ENCODE assay signal across 10 mouse cellular contexts in genomic region chr11:96240211-96240610, GRCm38 (mm10). TPM values are rescaled to one million over a fixed set of nuclear protein-coding genes. Genes with fewer than 3 reads are reported as not detected.
A peak's percentile ranks its signal among the peaks of the same experiment; 100 is the strongest.
DNase-seq lines count a peak whose midpoint lies in the region; ATAC-seq and TF ChIP-seq lines count a peak whose summit lies in the region.
"Had no signal": no experiment of that assay in that cellular context is flagged by ENCODE, and none has a peak within 500 bp of the region (broad histone marks: within the 10 kb centered on the region; RNA-seq: fewer than 3 reads in every experiment).

No protein-coding gene starts in this region.

- no peak overlapping the region for H3K4me2 ChIP-seq in kidney, embryonic 16.5 days (replicated peaks; ENCODE audit: low read depth, low read length)
- no peak overlapping the region for H3K4me2 ChIP-seq in neural tube, embryonic 11.5 days (ENCODE audit: low read depth)

- no peak for TF ChIP-seq POLR2A in kidney, adult 2 months (IDR thresholded peaks at IDR 0.05; ENCODE audit: low read depth, low read length)

- DNase-seq in kidney, adult 2 months = peak; percentile 68
- peak; percentile 38 for DNase-seq in G1E (ENCODE audit: low spot score)
- peak; percentile 27 to 50 for DNase-seq in cerebellum, postnatal 25 days
- peak; percentile 77 to 82 for DNase-seq in kidney, postnatal 4 days
- peak; percentile 66 for DNase-seq in neural tube, embryonic 11.5 days (ENCODE audit: low spot score)

- ATAC-seq in kidney, embryonic 16.5 days (ENCODE audit: low FRiP score, low TSS enrichment) = no peak
- no peak for ATAC-seq in G1E (ENCODE audit: extremely low read depth, insufficient number of reproducible peaks, low FRiP score, poor library complexity, severe bottlenecking)
- no peak for ATAC-seq in neural tube, embryonic 11.5 days (ENCODE audit: insufficient read depth, low FRiP score, low TSS enrichment)
- ATAC-seq in inflammation-experienced regulatory T-cells, adult 6 months = no peak

- H3K4me3 ChIP-seq in kidney, adult 2 months (ENCODE audit: insufficient read depth, low read depth, low read length) = no peak overlapping the region
- no peak overlapping the region for H3K4me3 ChIP-seq in kidney, embryonic 16.5 days (ENCODE audit: low read length)
- H3K4me3 ChIP-seq in C2C12 (ENCODE audit: insufficient read depth, poor library complexity, severe bottlenecking) (no peak overlapping the region), G1E (ENCODE audit: low read depth, low read length) (no peak overlapping the region)
- H3K4me3 ChIP-seq in neural tube, embryonic 11.5 days (ENCODE audit: low read depth, low read length) = no peak overlapping the region
- H3K4me3 ChIP-seq: myocyte had no signal

- H3K9ac ChIP-seq in kidney, embryonic 16.5 days (replicated peaks; ENCODE audit: low read length) = no peak overlapping the region
- H3K9ac ChIP-seq in neural tube, embryonic 11.5 days (ENCODE audit: low read length) = no peak overlapping the region

- no peaks in the 10 kb centered on the region for H3K79me2 ChIP-seq in C2C12 (ENCODE audit: control insufficient read depth, insufficient read depth)

- H3K79me3 ChIP-seq in C2C12 (ENCODE audit: low read depth) = no peaks in the 10 kb centered on the region

- no peaks in the 10 kb centered on the region for H3K27me3 ChIP-seq in kidney, adult 2 months (replicated peaks; ENCODE audit: control insufficient read depth, insufficient read depth, low read length)
- H3K27me3 ChIP-seq in kidney, embryonic 16.5 days (ENCODE audit: insufficient read depth, low read length) = peaks cover 3% of the 10 kb centered on the region; the same call in 1 of the 2 replicates
- H3K27me3 ChIP-seq in C2C12 (ENCODE audit: control insufficient read depth, insufficient read depth, insufficient read length) = peaks cover 16% of the 10 kb centered on the region
- peaks cover 13% of the 10 kb centered on the region for H3K27me3 ChIP-seq in G1E (ENCODE audit: insufficient read depth, low read length)
- H3K27me3 ChIP-seq in neural tube, embryonic 11.5 days (ENCODE audit: control insufficient read depth, insufficient read depth, low read length) = no peaks in the 10 kb centered on the region

- WGBS in kidney, adult 2 months = 3% methylated on average over 7 of the region's 7 CpGs
- WGBS in kidney, embryonic 16.5 days = 2% methylated on average over 7 of the region's 7 CpGs
- under 1% methylated on average over 7 of the region's 7 CpGs for WGBS in neural tube, embryonic 11.5 days

- H3K27ac ChIP-seq in kidney, adult 2 months (ENCODE audit: insufficient read depth, low read depth, low read length) = no peak overlapping the region
- H3K27ac ChIP-seq in kidney, embryonic 16.5 days (ENCODE audit: low read length) = no peak overlapping the region
- no peak overlapping the region for H3K27ac ChIP-seq in neural tube, embryonic 11.5 days (ENCODE audit: low read depth, low read length)

- no peaks in the 10 kb centered on the region for H3K9me3 ChIP-seq in kidney, embryonic 16.5 days (ENCODE audit: low read length)
- H3K9me3 ChIP-seq in G1E (replicated peaks) = no peaks in the 10 kb centered on the region
- no peaks in the 10 kb centered on the region for H3K9me3 ChIP-seq in neural tube, embryonic 11.5 days (ENCODE audit: control insufficient read depth, low read length)

- no peaks in the 10 kb centered on the region for H3K36me3 ChIP-seq in kidney, adult 2 months (ENCODE audit: control insufficient read depth, insufficient read depth, low read length)
- H3K36me3 ChIP-seq in kidney, embryonic 16.5 days (ENCODE audit: insufficient read depth, low read length) = no peaks in the 10 kb centered on the region
- H3K36me3 ChIP-seq in C2C12 (ENCODE audit: control insufficient read depth, insufficient read depth) (no peaks in the 10 kb centered on the region), G1E (replicated peaks) (no peaks in the 10 kb centered on the region)
- no peaks in the 10 kb centered on the region for H3K36me3 ChIP-seq in neural tube, embryonic 11.5 days (ENCODE audit: control insufficient read depth, insufficient read depth, low read length)

- no peak overlapping the region for H3ac ChIP-seq in C2C12 (ENCODE audit: control insufficient read depth, insufficient read length, low read depth)

- peak; percentile 88 for TF ChIP-seq CTCF in kidney, adult 2 months (conservative IDR thresholded peaks at IDR 0.05; ENCODE audit: insufficient read depth, insufficient read length, low read depth, low read length)
- peak; percentile 54 for TF ChIP-seq CTCF in C2C12 (IDR thresholded peaks at IDR 0.05; ENCODE audit: control insufficient read depth, insufficient read depth, insufficient read length)
- TF ChIP-seq CTCF in G1E (IDR thresholded peaks at IDR 0.05; ENCODE audit: low read depth, low read length) = peak; percentile 61

- no peaks in the 10 kb centered on the region for H3K4me1 ChIP-seq in kidney, adult 2 months (ENCODE audit: control insufficient read depth, insufficient read depth, low read length)
- H3K4me1 ChIP-seq in kidney, embryonic 16.5 days (ENCODE audit: insufficient read depth, low read length) = 0 out of 2 replicates have a peak, but pooled peaks cover 3% of the 10 kb centered on the region
- peaks cover 2% of the 10 kb centered on the region; the same call in 1 of the 2 replicates for H3K4me1 ChIP-seq in G1E (ENCODE audit: insufficient read depth, low read depth, low read length)
- H3K4me1 ChIP-seq in neural tube, embryonic 11.5 days (ENCODE audit: control insufficient read depth, insufficient read depth, low read length) = no peaks in the 10 kb centered on the region

TF ChIP-seq in C2C12, 6 proteins besides CTCF, POLR2A, EP300 and RAD21:
- no peak for TF ChIP-seq CEBPB (IDR thresholded peaks at IDR 0.05; ENCODE audit: low read depth)
- no peak for TF ChIP-seq MYOD1 (IDR thresholded peaks at IDR 0.05; ENCODE audit: control insufficient read depth, insufficient read length, low read depth)
- no peak for TF ChIP-seq USF1 (IDR thresholded peaks at IDR 0.05; ENCODE audit: low read depth)
- TF ChIP-seq FOSL1 (IDR thresholded peaks at IDR 0.05; ENCODE audit: insufficient read depth, low read length, poor library complexity, severe bottlenecking) = no peak
- no peak for TF ChIP-seq MYOG (IDR thresholded peaks at IDR 0.05; ENCODE audit: control insufficient read depth, extremely low read depth, insufficient read length)
- TF ChIP-seq MAX (IDR thresholded peaks at IDR 0.05) = no peak

RNA-seq across cellular contexts. Expression of gene Hoxb9, which starts 31.0 kb away (rescaled TPM):
- 27.8 and 29.6 TPM in 2 replicates for polyA plus RNA-seq in kidney, adult 2 months (2012; rRNA removed)
- polyA plus RNA-seq in kidney, embryonic 16.5 days (2015; fragmentation: Nextera tagmentation; extraction: Ambion mirVana) = 21.5 and 24.5 TPM in 2 replicates
- polyA plus RNA-seq in C2C12 (2012; fragmentation: generic; extraction: Trizol) (not detected), G1E (2012) (not detected in 2 replicates)
- total RNA-seq in G1E (2014; fragmentation: Nextera tagmentation) (not detected in 2 replicates), G1E (2017) (not detected in 2 replicates)
- polyA plus RNA-seq in neural tube, embryonic 11.5 days (2014; fragmentation: Nextera tagmentation; extraction: Ambion mirVana) = 60.7 and 67.9 TPM in 2 replicates
- polyA plus RNA-seq in inflammation-experienced regulatory T-cells, adult 6 months (2017; shearing (Covaris generic)) = not detected

RNA-seq across cellular contexts. Expression of gene Hoxb8, which starts 41.5 kb away (rescaled TPM):
- polyA plus RNA-seq in kidney, adult 2 months (2012; rRNA removed) = 51.7 and 69.9 TPM in 2 replicates
- 9.5 and 12.9 TPM in 2 replicates for polyA plus RNA-seq in kidney, embryonic 16.5 days (2015; fragmentation: Nextera tagmentation; extraction: Ambion mirVana)
- polyA plus RNA-seq in C2C12 (2012; fragmentation: generic; extraction: Trizol) (0.02 TPM), G1E (2012) (0.22 and 0.56 TPM in 2 replicates)
- total RNA-seq in G1E (2014; fragmentation: Nextera tagmentation) (not detected in 2 replicates), G1E (2017) (0.22 TPM in 1 of 2 replicates, not detected in the other)
- 27.9 and 28.2 TPM in 2 replicates for polyA plus RNA-seq in neural tube, embryonic 11.5 days (2014; fragmentation: Nextera tagmentation; extraction: Ambion mirVana)
- not detected for polyA plus RNA-seq in inflammation-experienced regulatory T-cells, adult 6 months (2017; shearing (Covaris generic))

RNA-seq across cellular contexts. Expression of gene Hoxb13, which starts 46.1 kb away (rescaled TPM):
- not detected in 2 replicates for polyA plus RNA-seq in kidney, adult 2 months (2012; rRNA removed)
- polyA plus RNA-seq in kidney, embryonic 16.5 days (2015; fragmentation: Nextera tagmentation; extraction: Ambion mirVana) = not detected in 2 replicates
- 0.09 TPM for polyA plus RNA-seq in C2C12 (2012; fragmentation: generic; extraction: Trizol)
- total RNA-seq in G1E (2014; fragmentation: Nextera tagmentation) = 17.4 and 25.0 TPM in 2 replicates
- total RNA-seq in G1E (2017) = 38.8 and 46.4 TPM in 2 replicates
- polyA plus RNA-seq in G1E (2012) = 93.3 and 93.9 TPM in 2 replicates
- 0.33 and 0.35 TPM in 2 replicates for polyA plus RNA-seq in neural tube, embryonic 11.5 days (2014; fragmentation: Nextera tagmentation; extraction: Ambion mirVana)
- polyA plus RNA-seq in inflammation-experienced regulatory T-cells, adult 6 months (2017; shearing (Covaris generic)) = not detected
- total RNA-seq: gastrocnemius, postnatal 4 days had no signal

RNA-seq across cellular contexts. Expression of gene Hoxb7, which starts 46.2 kb away (rescaled TPM):
- 15.5 and 16.5 TPM in 2 replicates for polyA plus RNA-seq in kidney, adult 2 months (2012; rRNA removed)
- polyA plus RNA-seq in kidney, embryonic 16.5 days (2015; fragmentation: Nextera tagmentation; extraction: Ambion mirVana) = 60.9 and 68.3 TPM in 2 replicates
- 0.04 TPM for polyA plus RNA-seq in C2C12 (2012; fragmentation: generic; extraction: Trizol)
- total RNA-seq in G1E (2014; fragmentation: Nextera tagmentation) = not detected in 2 replicates
- total RNA-seq in G1E (2017) = not detected in 2 replicates
- polyA plus RNA-seq in G1E (2012) = not detected in 2 replicates
- 65.5 and 65.9 TPM in 2 replicates for polyA plus RNA-seq in neural tube, embryonic 11.5 days (2014; fragmentation: Nextera tagmentation; extraction: Ambion mirVana)
- not detected for polyA plus RNA-seq in inflammation-experienced regulatory T-cells, adult 6 months (2017; shearing (Covaris generic))

RNA-seq across cellular contexts. Expression of gene Hoxb6, which starts 52.1 kb away (rescaled TPM):
- 62.7 and 67.9 TPM in 2 replicates for polyA plus RNA-seq in kidney, adult 2 months (2012; rRNA removed)
- 50.3 and 55.7 TPM in 2 replicates for polyA plus RNA-seq in kidney, embryonic 16.5 days (2015; fragmentation: Nextera tagmentation; extraction: Ambion mirVana)
- polyA plus RNA-seq in C2C12 (2012; fragmentation: generic; extraction: Trizol) (0.05 TPM), G1E (2012) (0.26 and 0.39 TPM in 2 replicates)
- total RNA-seq in G1E (2014; fragmentation: Nextera tagmentation) (not detected in 2 replicates), G1E (2017) (0.29 TPM in 1 of 2 replicates, not detected in the other)
- 81.4 and 87.2 TPM in 2 replicates for polyA plus RNA-seq in neural tube, embryonic 11.5 days (2014; fragmentation: Nextera tagmentation; extraction: Ambion mirVana)
- not detected for polyA plus RNA-seq in inflammation-experienced regulatory T-cells, adult 6 months (2017; shearing (Covaris generic))
- polyA plus RNA-seq: myocyte had no signal

Comparison
In these comparisons a context has a peak if more than half of its experiments do, and no peak if none do; other contexts are left out.
1. RNA of gene Hoxb9, which starts 31.0 kb away (polyA plus RNA-seq): 60.7 to 67.9 TPM in neural tube, embryonic 11.5 days, 27.8 to 29.6 TPM in kidney, adult 2 months and 21.5 to 24.5 TPM in kidney, embryonic 16.5 days; not detected in C2C12 (single experiment), not detected in G1E and not detected in inflammation-experienced regulatory T-cells, adult 6 months; every median in the first group is over 10 times any median in the second.
2. RNA of gene Hoxb13, which starts 46.1 kb away (polyA plus RNA-seq): 93.3 to 93.9 TPM in G1E; 0.33 to 0.35 TPM in neural tube, embryonic 11.5 days, 0.09 TPM in C2C12 (single experiment), not detected in inflammation-experienced regulatory T-cells, adult 6 months, not detected in kidney, adult 2 months and not detected in kidney, embryonic 16.5 days; every median in the first group is over 10 times any median in the second.
3. Peak in every context shown above with its lines, with median percentiles within 50 percentile points of each other: DNase-seq and CTCF ChIP-seq.